Mouse (Mus musculus) E14TG2a.4 (cell line): ENCODE measurements around the gene Phldb1.

ENCODE experiments used
- CTCF ChIP-seq: conservative IDR thresholded peaks from 2 replicates; pipeline ENCODE4 v1.5.1; 2014; ENCODE audit warnings: low read length
- NANOG ChIP-seq: IDR thresholded peaks from 2 replicates; pipeline ENCODE4 v1.6.1; 2014; ENCODE audit warnings: borderline replicate concordance, low read length, mixed read lengths
- POU5F1 ChIP-seq: IDR thresholded peaks from 2 replicates; pipeline ENCODE4 v1.6.1; 2014; ENCODE audit warnings: low read length, borderline replicate concordance

DNA sequence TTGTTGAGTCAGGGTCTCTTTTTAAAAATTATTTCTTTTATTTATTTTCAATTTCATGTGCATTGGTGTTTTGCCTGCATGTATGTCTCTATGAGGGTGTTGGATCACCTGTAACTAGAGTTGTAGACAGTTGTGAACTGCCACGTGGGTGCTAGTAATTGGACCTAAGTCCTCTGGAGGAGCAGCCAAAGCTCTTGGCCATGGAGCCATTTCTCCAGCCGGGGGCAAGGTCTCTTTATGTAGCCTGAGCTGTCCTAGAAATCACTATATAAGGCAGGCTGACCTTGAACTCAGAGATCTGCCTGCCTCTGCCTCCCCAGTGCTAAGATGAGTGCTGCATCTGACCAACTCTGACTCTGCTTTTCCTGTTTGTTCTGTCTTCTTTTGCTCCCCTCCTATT is 90.8 kb downstream of the Phldb1 start:
- TF ChIP-seq CTCF (no peak), POU5F1 (no peak), NANOG (no peak)
